Mouse (Mus musculus): ENCODE results near the gene Foxp1.

DNA sequence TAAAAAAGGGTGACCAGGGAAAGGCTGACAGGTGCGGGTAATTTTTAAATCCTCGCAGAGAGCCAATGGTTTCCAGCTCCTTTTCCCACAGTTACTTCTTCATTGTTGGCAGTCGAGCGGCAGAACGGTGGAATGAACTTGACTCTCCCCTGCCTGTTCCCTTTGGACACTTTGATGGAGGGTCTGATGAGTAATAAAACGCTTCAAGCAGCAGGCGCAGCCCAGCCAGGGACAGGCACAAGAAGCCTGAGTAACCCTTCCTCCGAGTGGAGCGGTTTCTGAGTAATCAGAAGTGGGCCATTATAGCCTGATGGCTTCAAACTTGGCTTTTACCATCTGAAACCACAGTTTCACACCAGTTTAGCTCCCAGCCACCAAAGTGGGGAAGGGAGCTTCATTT is 503.3 kb downstream of the Foxp1 start:
- TF ChIP-seq CTCF (IDR thresholded peaks at IDR 0.05; ENCODE audit: low read depth) = no peak
- no peak for TF ChIP-seq EP300 (IDR thresholded peaks at IDR 0.05; ENCODE audit: low read depth)
